7 mouse cellular contexts compared by ENCODE assay signal in genomic region chr12:47164736-47165135, GRCm38 (mm10).
DNase-seq lines count a peak whose midpoint lies in the region; ATAC-seq and TF ChIP-seq lines count a peak whose summit lies in the region.

No protein-coding gene starts in this region.

- WGBS in forebrain, embryonic 12.5 days: 44% methylated on average over 8 of the region's 8 CpGs
- WGBS in limb, embryonic 14.5 days: 71% methylated on average over 8 of the region's 8 CpGs
- WGBS in stomach, embryonic 16.5 days: 50% methylated on average over 8 of the region's 8 CpGs

- H3K27me3 ChIP-seq in forebrain, embryonic 12.5 days: no peaks in the 10 kb centered on the region
- H3K27me3 ChIP-seq in limb, embryonic 14.5 days (ENCODE audit: control insufficient read depth, insufficient read depth, low read length): no peaks in the 10 kb centered on the region
- no peaks in the 10 kb centered on the region for H3K27me3 ChIP-seq in stomach, embryonic 16.5 days (ENCODE audit: control insufficient read depth, insufficient read depth, low read length)

- peaks cover 25% of the 10 kb centered on the region for H3K4me1 ChIP-seq in forebrain, embryonic 12.5 days
- H3K4me1 ChIP-seq in limb, embryonic 14.5 days (ENCODE audit: control insufficient read depth, insufficient read depth, low read length): no peaks in the 10 kb centered on the region
- 0 out of 2 replicates have a peak, but pooled peaks cover 3% of the 10 kb centered on the region for H3K4me1 ChIP-seq in stomach, embryonic 16.5 days (ENCODE audit: control insufficient read depth, insufficient read depth, low read length)

- H3K4me3 ChIP-seq in forebrain, embryonic 12.5 days (replicated peaks): peak overlapping the region; percentile 23
- H3K4me3 ChIP-seq in limb, embryonic 14.5 days (replicated peaks; ENCODE audit: low read length): no peak overlapping the region
- no peak overlapping the region for H3K4me3 ChIP-seq in stomach, embryonic 16.5 days (replicated peaks; ENCODE audit: low read length)

- peak overlapping the region; percentile 59; the same call in 1 of the 2 replicates for H3K27ac ChIP-seq in forebrain, embryonic 12.5 days
- H3K27ac ChIP-seq in limb, embryonic 14.5 days (replicated peaks; ENCODE audit: low read depth, low read length): no peak overlapping the region
- H3K27ac ChIP-seq in stomach, embryonic 16.5 days (ENCODE audit: low read length): 0 out of 2 replicates have a peak overlapping the region, but pooled peaks have one; percentile 33

- no peak for TF ChIP-seq POLR2A in limb, embryonic 14.5 days (IDR thresholded peaks at IDR 0.05; ENCODE audit: borderline replicate concordance, extremely low read depth, insufficient read depth, insufficient read length)

- H3K4me2 ChIP-seq in forebrain, embryonic 12.5 days: peak overlapping the region; percentile 42
- H3K4me2 ChIP-seq in limb, embryonic 14.5 days (replicated peaks; ENCODE audit: low read depth, low read length, severe bottlenecking): peak overlapping the region; percentile 14
- peak overlapping the region; percentile 39 for H3K4me2 ChIP-seq in stomach, embryonic 16.5 days (ENCODE audit: low read depth, low read length)

- peak; percentile 21; the same call in 1 of the 2 replicates for ATAC-seq in forebrain, embryonic 12.5 days (ENCODE audit: low FRiP score)
- no peak for ATAC-seq in limb, embryonic 14.5 days (ENCODE audit: low FRiP score, low read depth)
- ATAC-seq in stomach, embryonic 16.5 days (ENCODE audit: insufficient read depth, low FRiP score): no peak

- no peaks in the 10 kb centered on the region for H3K9me3 ChIP-seq in forebrain, embryonic 12.5 days
- no peaks in the 10 kb centered on the region for H3K9me3 ChIP-seq in limb, embryonic 14.5 days (ENCODE audit: control insufficient read depth, low read length)
- H3K9me3 ChIP-seq in stomach, embryonic 16.5 days (replicated peaks; ENCODE audit: control insufficient read depth, low read length): no peaks in the 10 kb centered on the region

- no peaks in the 10 kb centered on the region for H3K36me3 ChIP-seq in forebrain, embryonic 12.5 days (replicated peaks)
- H3K36me3 ChIP-seq in limb, embryonic 14.5 days (ENCODE audit: control insufficient read depth, insufficient read depth, low read length): no peaks in the 10 kb centered on the region
- H3K36me3 ChIP-seq in stomach, embryonic 16.5 days (ENCODE audit: control insufficient read depth, insufficient read depth, low read length): no peaks in the 10 kb centered on the region

- peak; percentile 2 for DNase-seq in right cerebral cortex, adult 18-20 months
- no peak for DNase-seq in right cerebral cortex, postnatal 36 days (ENCODE audit: low spot score in 2 of 2)
- DNase-seq in limb, embryonic 14.5 days (ENCODE audit: low spot score): no peak
- no peak for DNase-seq in urinary bladder, postnatal 36 days (ENCODE audit: low spot score in 2 of 2)
- no peak for DNase-seq in natural killer cell, adult 2 months (ENCODE audit: low spot score in 2 of 2)

- H3K9ac ChIP-seq in forebrain, embryonic 12.5 days: no peak overlapping the region
- peak overlapping the region; percentile 1; the same call in 1 of the 2 replicates for H3K9ac ChIP-seq in limb, embryonic 14.5 days (ENCODE audit: low read depth, low read length, severe bottlenecking)
- no peak overlapping the region for H3K9ac ChIP-seq in stomach, embryonic 16.5 days (ENCODE audit: low read length)
